Mouse (Mus musculus): Measurements from ENCODE around the gene Mapkap1. TPM values are rescaled to one million over a fixed set of nuclear protein-coding genes. Genes with fewer than 3 reads are reported as not detected.
A peak's percentile ranks its signal among the peaks of the same experiment; 100 is the strongest.

The Mapkap1 gene
- 47.3 and 49.4 TPM in 2 replicates for polyA plus RNA-seq (2012; rRNA removed)

- under 1% methylated on average over 68 of the region's 68 CpGs for WGBS
- peak within 1 kb of the TSS; percentile 80 for H3K27ac ChIP-seq (ENCODE audit: insufficient read depth, low read depth, low read length)
- TF ChIP-seq CTCF (conservative IDR thresholded peaks at IDR 0.05; ENCODE audit: insufficient read depth, insufficient read length, low read depth, low read length) (no peak), POLR2A (IDR thresholded peaks at IDR 0.05; ENCODE audit: low read depth, low read length) (no peak)
Measured at GRCm38 (mm10) chr2:34406601-34407464, at the start of gene Mapkap1. Gene Mapkap1 (plus strand): TSS chr2:34406771.

GRCm38 (mm10) chr2:34363678-34364077 is 42.9 kb upstream of the Mapkap1 start:
- Histone ChIP-seq H3K27me3 (replicated peaks; ENCODE audit: control insufficient read depth, insufficient read depth, low read length) (no peaks in the 10 kb centered on the region), H3K36me3 (ENCODE audit: control insufficient read depth, insufficient read depth, low read length) (no peaks in the 10 kb centered on the region), H3K4me3 (ENCODE audit: insufficient read depth, low read depth, low read length) (no peak overlapping the region), H3K4me1 (ENCODE audit: control insufficient read depth, insufficient read depth, low read length) (no peaks in the 10 kb centered on the region), H3K27ac (ENCODE audit: insufficient read depth, low read depth, low read length) (no peak overlapping the region)
- TF ChIP-seq POLR2A (IDR thresholded peaks at IDR 0.05; ENCODE audit: low read depth, low read length), result no peak
- no peak for TF ChIP-seq CTCF (conservative IDR thresholded peaks at IDR 0.05; ENCODE audit: insufficient read depth, insufficient read length, low read depth, low read length)
- DNase-seq, result no peak
- 38% methylated on average over 1 of the region's 1 CpGs for WGBS

More at GRCm38 (mm10) chr2:34406601-34407464, at the start of gene Mapkap1:
- Histone ChIP-seq H3K4me3 (ENCODE audit: insufficient read depth, low read depth, low read length) (peak within 1 kb of the TSS; percentile 90), H3K4me1 (ENCODE audit: control insufficient read depth, insufficient read depth, low read length) (peaks cover 14% of the 10 kb centered on the region), H3K27me3 (replicated peaks; ENCODE audit: control insufficient read depth, insufficient read depth, low read length) (no peaks in the 10 kb centered on the region), H3K36me3 (ENCODE audit: control insufficient read depth, insufficient read depth, low read length) (no peaks in the 10 kb centered on the region)
- DNase-seq, result peak; percentile 99

- Histone ChIP-seq H3K4me1 (ENCODE audit: control insufficient read depth, insufficient read depth, low read length) (no peaks in the 10 kb centered on the region), H3K27me3 (replicated peaks; ENCODE audit: control insufficient read depth, insufficient read depth, low read length) (no peaks in the 10 kb centered on the region), H3K27ac (ENCODE audit: insufficient read depth, low read depth, low read length) (no peak overlapping the region), H3K36me3 (ENCODE audit: control insufficient read depth, insufficient read depth, low read length) (no peaks in the 10 kb centered on the region), H3K4me3 (ENCODE audit: insufficient read depth, low read depth, low read length) (no peak overlapping the region)
- DNase-seq, result no peak
- WGBS, result 77% methylated on average over 2 of the region's 2 CpGs
- TF ChIP-seq POLR2A (IDR thresholded peaks at IDR 0.05; ENCODE audit: low read depth, low read length), result no peak
- TF ChIP-seq CTCF (conservative IDR thresholded peaks at IDR 0.05; ENCODE audit: insufficient read depth, insufficient read length, low read depth, low read length), result no peak
Measured at GRCm38 (mm10) chr2:34367024-34367423, 39.5 kb upstream of the Mapkap1 start.

GRCm38 (mm10) chr2:34368396-34368795 is 38.2 kb upstream of the Mapkap1 start:
- Histone ChIP-seq H3K36me3 (ENCODE audit: control insufficient read depth, insufficient read depth, low read length) (no peaks in the 10 kb centered on the region), H3K4me3 (ENCODE audit: insufficient read depth, low read depth, low read length) (no peak overlapping the region), H3K27me3 (replicated peaks; ENCODE audit: control insufficient read depth, insufficient read depth, low read length) (no peaks in the 10 kb centered on the region), H3K4me1 (ENCODE audit: control insufficient read depth, insufficient read depth, low read length) (no peaks in the 10 kb centered on the region), H3K27ac (ENCODE audit: insufficient read depth, low read depth, low read length) (no peak overlapping the region)
- TF ChIP-seq CTCF (conservative IDR thresholded peaks at IDR 0.05; ENCODE audit: insufficient read depth, insufficient read length, low read depth, low read length) (no peak), POLR2A (IDR thresholded peaks at IDR 0.05; ENCODE audit: low read depth, low read length) (no peak)
- 68% methylated on average over 6 of the region's 6 CpGs for WGBS
- DNase-seq, result no peak

- Histone ChIP-seq H3K4me3 (ENCODE audit: insufficient read depth, low read depth, low read length) (peak overlapping the region; percentile 99), H3K27ac (ENCODE audit: insufficient read depth, low read depth, low read length) (no peak overlapping the region)
- WGBS, result 50% methylated on average over 7 of the region's 7 CpGs
Measured at GRCm38 (mm10) chr2:34370349-34370724, 36.2 kb upstream of the Mapkap1 start.

GRCm38 (mm10) chr2:34370725-34371440 is 35.7 kb upstream of the Mapkap1 start:
- H3K36me3 ChIP-seq (ENCODE audit: control insufficient read depth, insufficient read depth, low read length), result no peaks in the 10 kb centered on the region
- H3K27me3 ChIP-seq (replicated peaks; ENCODE audit: control insufficient read depth, insufficient read depth, low read length), result no peaks in the 10 kb centered on the region
- DNase-seq, result peak; percentile 35
- TF ChIP-seq POLR2A (IDR thresholded peaks at IDR 0.05; ENCODE audit: low read depth, low read length), result no peak
- TF ChIP-seq CTCF (conservative IDR thresholded peaks at IDR 0.05; ENCODE audit: insufficient read depth, insufficient read length, low read depth, low read length), result no peak
- H3K4me1 ChIP-seq (ENCODE audit: control insufficient read depth, insufficient read depth, low read length), result no peaks in the 10 kb centered on the region
- H3K27ac ChIP-seq (ENCODE audit: insufficient read depth, low read depth, low read length), result no peak overlapping the region
- WGBS, result 3% methylated on average over 42 of the region's 42 CpGs
- peak overlapping the region; percentile 99 for H3K4me3 ChIP-seq (ENCODE audit: insufficient read depth, low read depth, low read length)

More at GRCm38 (mm10) chr2:34370349-34370724, 36.2 kb upstream of the Mapkap1 start:
- TF ChIP-seq POLR2A (IDR thresholded peaks at IDR 0.05; ENCODE audit: low read depth, low read length), result no peak
- no peak for TF ChIP-seq CTCF (conservative IDR thresholded peaks at IDR 0.05; ENCODE audit: insufficient read depth, insufficient read length, low read depth, low read length)
- no peaks in the 10 kb centered on the region for H3K4me1 ChIP-seq (ENCODE audit: control insufficient read depth, insufficient read depth, low read length)
- H3K36me3 ChIP-seq (ENCODE audit: control insufficient read depth, insufficient read depth, low read length), result no peaks in the 10 kb centered on the region
- no peaks in the 10 kb centered on the region for H3K27me3 ChIP-seq (replicated peaks; ENCODE audit: control insufficient read depth, insufficient read depth, low read length)
- DNase-seq, result no peak
